Mouse (Mus musculus) G1E (cell line): ENCODE results near the gene Alx1. TPM values are rescaled to one million over a fixed set of nuclear protein-coding genes. Genes with fewer than 3 reads are reported as not detected.

ENCODE experiments used
- ATAC-seq: 2 replicates; pipeline ENCODE4 v1.8.0; 2016; ENCODE audit warnings: mild to moderate bottlenecking; ENCODE audit not compliant: insufficient number of reproducible peaks, poor library complexity, low FRiP score, severe bottlenecking; ENCODE audit errors: extremely low read depth
- DNase-seq: peaks from one replicate; pipeline ENCODE4 v3.0.0; 2012; ENCODE audit warnings: low spot score
- H3K27me3 ChIP-seq: 2 replicates; pipeline ENCODE4 v1.6.1; 2012; ENCODE audit warnings: mild to moderate bottlenecking, low read length, inconsistent platforms; ENCODE audit not compliant: insufficient read depth
- H3K36me3 ChIP-seq: replicated peaks from 2 replicates; pipeline ENCODE3; 2012; ENCODE audit warnings: mild to moderate bottlenecking, inconsistent platforms
- H3K4me1 ChIP-seq: 2 replicates; pipeline ENCODE4 v1.6.1; 2012; ENCODE audit warnings: low read depth, low read length, inconsistent platforms, mixed read lengths; ENCODE audit not compliant: insufficient read depth
- H3K4me3 ChIP-seq: 2 replicates; pipeline ENCODE4 v1.5.1; 2012; ENCODE audit warnings: low read depth, mild to moderate bottlenecking, inconsistent platforms, low read length, moderate library complexity, mixed read lengths
- H3K9me3 ChIP-seq: replicated peaks from 2 replicates; pipeline ENCODE4 v1.6.1; 2012; ENCODE audit warnings: inconsistent platforms
- CTCF ChIP-seq: IDR thresholded peaks from 2 replicates; pipeline ENCODE4 v1.5.1; 2012; ENCODE audit warnings: low read depth, low read length, inconsistent platforms, mixed read lengths
- GATA1 ChIP-seq: IDR thresholded peaks from 2 replicates; pipeline ENCODE4 v1.6.1; 2012; ENCODE audit warnings: borderline replicate concordance, low read length, inconsistent platforms, mixed read lengths
- GATA2 ChIP-seq: IDR thresholded peaks from 2 replicates; pipeline ENCODE4 v1.6.1; 2012; ENCODE audit warnings: low read depth, low read length, inconsistent platforms, borderline replicate concordance
- POLR2AphosphoS5 ChIP-seq: IDR thresholded peaks from 2 replicates; pipeline ENCODE4 v1.6.1; 2012; ENCODE audit warnings: low read depth, low read length, inconsistent platforms; ENCODE audit not compliant: insufficient replicate concordance
- TAL1 ChIP-seq: conservative IDR thresholded peaks from 2 replicates; pipeline ENCODE4 v1.6.1; 2012; ENCODE audit warnings: low read depth, low read length, inconsistent platforms, mixed read lengths
- polyA plus RNA-seq: library from polyadenylated mRNA; stranded (reverse); fragments of >175 nt; gene quantifications from 2 replicates; pipeline ENCODE4 v1.2.3, GENCODE M21; 2012
- total RNA-seq, 2 experiments: library from RNA; stranded (forward) in 1 of 2; stranded (reverse) in 1 of 2; fragments of 200-1000 nt in 1 of 2; fragments of >200 nt in 1 of 2; fragmentation: Nextera tagmentation in 1 of 2; gene quantifications; 2 replicates each; pipeline ENCODE4 v1.2.3; 2014 to 2017

The Alx1 gene
- total and polyA plus RNA-seq, 3 experiments = 0.11 TPM; not detected in 2

DNA sequence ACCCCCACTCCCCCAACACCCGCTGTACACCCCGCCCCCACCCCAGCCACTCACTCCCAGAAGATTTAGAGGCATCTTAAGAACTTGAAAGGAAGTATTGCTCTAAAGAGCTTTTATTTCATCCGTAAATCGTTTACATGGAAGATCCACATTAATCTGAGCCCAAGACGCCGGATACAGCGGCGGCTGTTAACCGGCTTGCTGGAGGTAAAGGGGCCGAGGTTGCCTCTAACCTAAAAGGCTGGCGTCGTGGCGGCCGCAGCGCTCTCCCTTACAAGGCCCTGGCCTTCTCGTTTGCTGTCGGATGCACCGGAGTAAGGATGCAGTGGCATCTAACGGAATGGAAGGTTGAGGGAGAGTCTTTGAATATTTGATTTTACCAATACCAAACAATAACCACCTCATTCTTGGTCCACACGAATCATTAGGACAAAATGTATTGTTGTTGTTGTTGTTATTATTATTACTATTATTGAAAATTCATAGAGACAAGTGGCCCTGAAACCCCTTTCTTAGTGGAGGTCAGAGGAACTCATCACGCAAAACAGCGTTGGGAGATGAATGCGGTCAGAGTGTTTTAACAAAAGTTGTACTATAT is 784 bp downstream of the Alx1 start:
- Histone ChIP-seq H3K9me3 (peaks cover 20% of the 10 kb centered on the region), H3K4me1 (no peaks in the 10 kb centered on the region), H3K4me3 (no peak overlapping the region), H3K36me3 (no peaks in the 10 kb centered on the region), H3K27me3 (no peaks in the 10 kb centered on the region)
- no peak for TF ChIP-seq GATA1
- TF ChIP-seq TAL1 = no peak
- TF ChIP-seq CTCF = no peak
- TF ChIP-seq POLR2AphosphoS5 = no peak
- no peak for TF ChIP-seq GATA2
- DNase-seq = no peak
- no peak for ATAC-seq

GRCm38 (mm10) chr10:103028253-103029131 is 1.5 kb downstream of the Alx1 start:
- TF ChIP-seq TAL1 = no peak
- TF ChIP-seq POLR2AphosphoS5 = no peak
- TF ChIP-seq CTCF = no peak
- no peak for TF ChIP-seq GATA1
- TF ChIP-seq GATA2 = no peak
- DNase-seq = no peak
- H3K36me3 ChIP-seq = no peaks in the 10 kb centered on the region
- H3K4me1 ChIP-seq = no peaks in the 10 kb centered on the region
- H3K9me3 ChIP-seq = peaks cover 20% of the 10 kb centered on the region
- ATAC-seq = no peak
- no peak overlapping the region; the same call in 1 of the 2 replicates for H3K4me3 ChIP-seq
- no peaks in the 10 kb centered on the region for H3K27me3 ChIP-seq

DNA sequence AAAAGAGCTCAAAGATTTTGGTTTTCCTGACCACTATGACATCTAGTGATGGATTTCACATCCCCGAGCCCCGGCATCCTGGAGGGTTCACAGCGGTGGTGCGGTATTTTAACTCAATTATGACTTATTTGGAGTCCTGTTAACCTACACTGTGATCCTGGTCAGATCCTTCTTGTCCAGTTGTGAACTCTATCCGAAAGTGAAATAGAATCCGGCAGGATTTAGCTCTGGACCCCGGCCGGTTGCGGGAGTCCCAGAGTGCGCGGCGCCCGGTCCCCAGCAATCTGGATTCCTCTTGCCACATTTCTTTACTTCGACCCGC is 2.1 kb downstream of the Alx1 start:
- TF ChIP-seq TAL1 (no peak), GATA1 (no peak), POLR2AphosphoS5 (no peak), CTCF (no peak), GATA2 (no peak)
- H3K4me3 ChIP-seq = no peak overlapping the region
- H3K9me3 ChIP-seq = peaks cover 20% of the 10 kb centered on the region
- no peaks in the 10 kb centered on the region for H3K27me3 ChIP-seq
- DNase-seq (no peak), ATAC-seq (no peak)
- H3K4me1 ChIP-seq = no peaks in the 10 kb centered on the region
- no peaks in the 10 kb centered on the region for H3K36me3 ChIP-seq

DNA sequence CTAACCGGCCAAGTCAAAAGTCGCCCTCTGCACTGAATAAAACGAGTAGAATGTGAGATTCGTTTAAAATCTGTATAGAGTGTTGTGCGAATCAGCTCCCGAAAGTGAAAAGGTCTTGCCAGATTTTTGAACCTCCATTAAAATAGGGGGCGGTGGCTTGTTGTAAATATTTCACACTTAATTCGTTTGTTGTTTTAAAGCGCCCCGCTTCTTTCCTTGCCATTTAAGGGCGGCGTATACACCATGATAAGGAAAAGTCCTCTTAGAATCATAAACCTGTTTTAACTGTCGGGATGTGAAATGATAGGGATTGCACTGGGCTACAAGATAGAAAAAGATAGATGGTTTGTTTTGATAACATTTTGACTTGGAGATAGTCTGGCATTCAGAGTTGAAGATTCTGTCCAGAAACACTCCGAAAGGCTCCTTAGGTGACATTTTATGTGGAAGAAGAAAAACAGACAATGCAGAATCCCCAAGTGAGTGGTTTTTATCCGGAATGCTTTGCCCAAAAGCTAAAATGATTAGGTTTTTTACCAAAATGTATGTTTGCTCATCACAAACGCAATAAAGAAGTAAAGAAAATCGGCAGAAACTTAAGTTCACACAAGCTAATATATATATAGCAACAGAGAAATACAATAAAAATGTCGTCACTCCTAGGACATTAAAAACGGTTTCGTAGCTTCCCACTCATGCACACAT is 2.6 kb downstream of the Alx1 start:
- DNase-seq (no peak), ATAC-seq (no peak)
- no peaks in the 10 kb centered on the region for H3K36me3 ChIP-seq
- H3K9me3 ChIP-seq = peaks cover 20% of the 10 kb centered on the region
- no peaks in the 10 kb centered on the region for H3K4me1 ChIP-seq
- no peaks in the 10 kb centered on the region for H3K27me3 ChIP-seq
- TF ChIP-seq CTCF = no peak
- TF ChIP-seq GATA1 = no peak
- TF ChIP-seq POLR2AphosphoS5 = no peak
- no peak for TF ChIP-seq TAL1
- TF ChIP-seq GATA2 = no peak
- no peak overlapping the region for H3K4me3 ChIP-seq

DNA sequence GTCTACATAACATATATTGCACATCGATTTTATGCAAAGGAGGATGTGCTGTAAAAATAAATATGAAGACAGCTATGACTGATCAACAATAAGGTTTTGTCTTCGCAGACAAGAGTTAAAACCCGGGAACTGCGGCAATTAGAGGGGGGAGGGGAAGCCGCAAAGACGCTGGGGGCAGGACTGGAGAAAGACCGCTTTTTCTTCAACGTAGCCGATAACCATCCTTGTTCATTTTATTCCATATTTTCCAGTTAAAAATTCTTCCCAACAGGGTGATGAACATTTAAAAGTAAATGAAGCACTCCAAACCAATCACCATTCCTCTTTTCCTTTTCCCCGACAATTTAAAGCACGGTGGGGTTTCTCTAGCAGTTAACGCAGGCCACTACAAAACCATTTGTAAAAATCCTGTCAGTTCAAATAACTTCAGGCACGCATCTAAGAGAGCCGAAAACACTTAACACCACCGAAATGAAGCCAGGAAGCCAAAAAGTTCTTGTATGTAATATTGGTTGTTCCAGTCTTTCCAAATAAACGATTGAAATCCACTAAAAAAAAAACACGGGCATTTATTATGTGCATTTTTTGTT is 3.3 kb downstream of the Alx1 start:
- DNase-seq = no peak
- H3K36me3 ChIP-seq = no peaks in the 10 kb centered on the region
- TF ChIP-seq CTCF = no peak
- no peak for TF ChIP-seq GATA2
- no peak for TF ChIP-seq POLR2AphosphoS5
- TF ChIP-seq GATA1 = no peak
- no peak for TF ChIP-seq TAL1
- H3K27me3 ChIP-seq = no peaks in the 10 kb centered on the region
- H3K9me3 ChIP-seq = peaks cover 20% of the 10 kb centered on the region
- ATAC-seq = no peak
- no peak overlapping the region for H3K4me3 ChIP-seq
- no peaks in the 10 kb centered on the region for H3K4me1 ChIP-seq

GRCm38 (mm10) chr10:103002556-103002955 is 27.5 kb downstream of the Alx1 start:
- H3K4me3 ChIP-seq = no peak overlapping the region
- H3K9me3 ChIP-seq = no peaks in the 10 kb centered on the region
- no peak for TF ChIP-seq GATA1
- TF ChIP-seq POLR2AphosphoS5 = no peak
- TF ChIP-seq GATA2 = no peak
- no peak for TF ChIP-seq CTCF
- no peak for TF ChIP-seq TAL1
- no peaks in the 10 kb centered on the region for H3K27me3 ChIP-seq
- ATAC-seq (no peak), DNase-seq (no peak)
- no peaks in the 10 kb centered on the region for H3K4me1 ChIP-seq
- H3K36me3 ChIP-seq = no peaks in the 10 kb centered on the region
